Mouse (Mus musculus) mature B cell (primary cell): ENCODE measurements around the gene Efcab1.
"Not testable (repeated sequence)": the region's sequence is repeated elsewhere in the genome, so short reads cannot be mapped to it uniquely, and the experiment has no call there.

Experiments used
- in situ Hi-C: fragments of 300-500 bp; cut with MboI; formaldehyde crosslinking; loops from 2 replicates; pipeline ENCODE4 v1.14.3; 2019

Gene Efcab1

GRCm38 (mm10) chr16:14906393-14907100, at the start of gene Efcab1:
Gene Efcab1 (plus strand): TSS chr16:14906606.
- in situ Hi-C loops = no loop called here

GRCm38 (mm10) chr16:14859443-14859842, 47.0 kb upstream of the Efcab1 start:
- in situ Hi-C loops = no loop called here

GRCm38 (mm10) chr16:14884916-14885315, 21.5 kb upstream of the Efcab1 start:
- in situ Hi-C loops = no loop called here

- in situ Hi-C loops = no loop called here
These were observed 21.0 kb upstream of the Efcab1 start for GRCm38 (mm10) chr16:14885372-14885771.

GRCm38 (mm10) chr16:14892492-14892891, 13.9 kb upstream of the Efcab1 start:
- in situ Hi-C loops = no loop called here

- in situ Hi-C loops = no loop called here
These were observed 12.5 kb upstream of the Efcab1 start for GRCm38 (mm10) chr16:14893864-14894263.

- in situ Hi-C loops = no loop called here
These were observed 11.7 kb upstream of the Efcab1 start for GRCm38 (mm10) chr16:14894713-14895112.

- in situ Hi-C loops = no loop called here
These were observed 10.9 kb upstream of the Efcab1 start for GRCm38 (mm10) chr16:14895543-14895942.

- in situ Hi-C loops = not testable (repeated sequence)
These were observed 24.3 kb downstream of the Efcab1 start for GRCm38 (mm10) chr16:14930711-14931110.

GRCm38 (mm10) chr16:14936478-14937166, 30.2 kb downstream of the Efcab1 start:
- in situ Hi-C loops = not testable (repeated sequence)

GRCm38 (mm10) chr16:14939552-14939951, 33.1 kb downstream of the Efcab1 start:
- in situ Hi-C loops = no loop called here

GRCm38 (mm10) chr16:14939994-14940715, 33.7 kb downstream of the Efcab1 start:
- in situ Hi-C loops = no loop called here

GRCm38 (mm10) chr16:14940898-14941297, 34.5 kb downstream of the Efcab1 start:
- in situ Hi-C loops = no loop called here

- in situ Hi-C loops = no loop called here
These were observed 37.1 kb downstream of the Efcab1 start for GRCm38 (mm10) chr16:14943530-14943929.

- in situ Hi-C loops = not testable (repeated sequence)
These were observed 41.2 kb downstream of the Efcab1 start for GRCm38 (mm10) chr16:14947561-14947960.

- in situ Hi-C loops = no loop called here
These were observed 45.5 kb downstream of the Efcab1 start for GRCm38 (mm10) chr16:14951894-14952293.

GRCm38 (mm10) chr16:14959743-14960142, 53.3 kb downstream of the Efcab1 start:
- in situ Hi-C loops = no loop called here

- in situ Hi-C loops = no loop called here
These were observed 67.3 kb downstream of the Efcab1 start for GRCm38 (mm10) chr16:14973696-14974095.

GRCm38 (mm10) chr16:14979228-14979627, 72.8 kb downstream of the Efcab1 start:
- in situ Hi-C loops = no loop called here

- in situ Hi-C loops = no loop called here
These were observed 83.3 kb downstream of the Efcab1 start for GRCm38 (mm10) chr16:14989614-14990268.

GRCm38 (mm10) chr16:14991001-14991400, 84.6 kb downstream of the Efcab1 start:
- in situ Hi-C loops = no loop called here

GRCm38 (mm10) chr16:14992461-14993107, 86.2 kb downstream of the Efcab1 start:
- in situ Hi-C loops = no loop called here
